10 mouse cellular contexts compared by ENCODE assay signal in genomic region chr5:139546336-139546770, GRCm38 (mm10). TPM values are rescaled to one million over a fixed set of nuclear protein-coding genes. Genes with fewer than 3 reads are reported as not detected.
DNase-seq lines count a peak whose midpoint lies in the region; ATAC-seq and TF ChIP-seq lines count a peak whose summit lies in the region.
"Had no signal": no experiment of that assay in that cellular context is flagged by ENCODE, and none has a peak within 500 bp of the region (broad histone marks: within the 10 kb centered on the region; RNA-seq: fewer than 3 reads in every experiment).

No protein-coding gene starts in this region.

- ATAC-seq in cerebellum, adult (ENCODE audit: insufficient number of reproducible peaks, low FRiP score, low TSS enrichment): no peak
- ATAC-seq in hindbrain, postnatal 0 days: no peak
- no peak for ATAC-seq in neural tube, embryonic 14.5 days (ENCODE audit: low read depth)
- no peak; the same call in 1 of the 2 replicates for ATAC-seq in erythroblast, adult 5-6 weeks (replicated peaks; ENCODE audit: low FRiP score, poor library complexity, severe bottlenecking)

- intact Hi-C loops in left cerebral cortex, postnatal 4 days (cut with DNase I): no loop called here
- intact Hi-C loops in left cerebral cortex, postnatal 25 days (cut with DNase I): no loop called here

- no peaks in the 10 kb centered on the region for H3K27me3 ChIP-seq in cerebellum, adult 2 months (ENCODE audit: control insufficient read depth, insufficient read depth, low read length)
- peaks cover 16% of the 10 kb centered on the region for H3K27me3 ChIP-seq in hindbrain, postnatal 0 days (ENCODE audit: insufficient read depth, low read length)
- peaks cover 21% of the 10 kb centered on the region for H3K27me3 ChIP-seq in neural tube, embryonic 14.5 days (ENCODE audit: control insufficient read depth, insufficient read depth, low read length)

- H3K9ac ChIP-seq in hindbrain, postnatal 0 days (replicated peaks; ENCODE audit: low read length): peak overlapping the region; percentile 51
- peak overlapping the region; percentile 72 for H3K9ac ChIP-seq in neural tube, embryonic 14.5 days (replicated peaks; ENCODE audit: low read depth, low read length)

- 1% methylated on average over 26 of the region's 26 CpGs for WGBS in cerebellum, adult 2 months
- WGBS in hindbrain, postnatal 0 days: 2% methylated on average over 26 of the region's 26 CpGs
- under 1% methylated on average over 26 of the region's 26 CpGs for WGBS in neural tube, embryonic 14.5 days

- H3K36me3 ChIP-seq in hindbrain, postnatal 0 days (ENCODE audit: insufficient read depth, low read length): no peaks in the 10 kb centered on the region
- H3K36me3 ChIP-seq in neural tube, embryonic 14.5 days (ENCODE audit: control insufficient read depth, insufficient read depth, low read length): no peaks in the 10 kb centered on the region

- peak overlapping the region; percentile 99 for H3K27ac ChIP-seq in cerebellum, adult 2 months (ENCODE audit: insufficient read depth, low read length)
- peak overlapping the region; percentile 69 for H3K27ac ChIP-seq in hindbrain, postnatal 0 days
- peak overlapping the region; percentile 89 for H3K27ac ChIP-seq in neural tube, embryonic 14.5 days (ENCODE audit: low read depth, low read length)

- DNase-seq in cerebellum, adult 2 months: peak in 1 of 2 experiments; percentile 78
- peak; percentile 50 for DNase-seq in left cerebral cortex, postnatal 4 days
- DNase-seq in left cerebral cortex, postnatal 25 days (ENCODE audit: low spot score in 2 of 2): no peak
- no peak for DNase-seq in hindbrain, postnatal 0 days (ENCODE audit: low spot score)
- DNase-seq in right cerebral cortex, adult 2 months (ENCODE audit: low spot score in 2 of 2): no peak
- DNase-seq: gastrocnemius, postnatal 25 days; lung, postnatal 4 days had no signal

- no peak for TF ChIP-seq CTCF in cerebellum, adult 2 months (IDR thresholded peaks at IDR 0.05; ENCODE audit: borderline replicate concordance, insufficient read depth, low read depth, low read length)
- TF ChIP-seq CTCF in hindbrain, postnatal 0 days (IDR thresholded peaks at IDR 0.05; ENCODE audit: low read depth): no peak

- H3K9me3 ChIP-seq in hindbrain, postnatal 0 days (ENCODE audit: low read length): no peaks in the 10 kb centered on the region
- H3K9me3 ChIP-seq in neural tube, embryonic 14.5 days (ENCODE audit: control insufficient read depth, low read length): no peaks in the 10 kb centered on the region

- no peak for TF ChIP-seq POLR2A in cerebellum, adult 2 months (IDR thresholded peaks at IDR 0.05; ENCODE audit: borderline replicate concordance, insufficient read depth, low read length)

- peaks cover 3% of the 10 kb centered on the region; the same call in 1 of the 2 replicates for H3K4me1 ChIP-seq in cerebellum, adult 2 months (ENCODE audit: control insufficient read depth, insufficient read depth, low read length)
- H3K4me1 ChIP-seq in hindbrain, postnatal 0 days (ENCODE audit: insufficient read depth, low read length): no peaks in the 10 kb centered on the region
- H3K4me1 ChIP-seq in neural tube, embryonic 14.5 days (ENCODE audit: control insufficient read depth, insufficient read depth, low read length): peaks cover 4% of the 10 kb centered on the region; the same call in 1 of the 2 replicates

- peak overlapping the region; percentile 87 for H3K4me3 ChIP-seq in cerebellum, adult 2 months (replicated peaks; ENCODE audit: insufficient read depth, low read depth, low read length)
- H3K4me3 ChIP-seq in hindbrain, postnatal 0 days (ENCODE audit: low read length): peak overlapping the region; percentile 56
- H3K4me3 ChIP-seq in neural tube, embryonic 14.5 days (ENCODE audit: low read depth, low read length): peak overlapping the region; percentile 48

- H3K4me2 ChIP-seq in hindbrain, postnatal 0 days (ENCODE audit: low read depth, low read length): peak overlapping the region; percentile 53
- H3K4me2 ChIP-seq in neural tube, embryonic 14.5 days (ENCODE audit: low read depth, low read length): peak overlapping the region; percentile 71

RNA-seq across cellular contexts. Expression of gene Uncx, which starts 3.1 kb away (rescaled TPM):
- 38.1 and 38.8 TPM in 2 replicates for polyA plus RNA-seq in cerebellum, adult 2 months (2012; rRNA removed)
- total RNA-seq in left cerebral cortex, postnatal 4 days (2021): under 1 TPM in 1 of 2 experiments, not detected in 1; 0.64 TPM
- total RNA-seq in left cerebral cortex, postnatal 25 days (2021): under 1 TPM in 1 of 2 experiments, not detected in 1; 0.39 TPM
- 31.3 and 47.0 TPM in 2 replicates for total RNA-seq in hindbrain, postnatal 0 days (2014; rRNA removed)
- 30.6 and 34.6 TPM in 2 replicates for polyA plus RNA-seq in hindbrain, postnatal 0 days (2015; fragmentation: Nextera tagmentation; extraction: Ambion mirVana)
- polyA plus RNA-seq in neural tube, embryonic 14.5 days (2014; fragmentation: Nextera tagmentation; extraction: Ambion mirVana): 33.4 and 39.8 TPM in 2 replicates
- not detected in 2 replicates for total RNA-seq in erythroblast, adult 5-6 weeks (2015; ENCODE audit: low replicate concordance)
- total RNA-seq in erythroblast, adult 5-6 weeks (2017; ENCODE audit: low replicate concordance): not detected in 2 replicates
- total RNA-seq: gastrocnemius, postnatal 25 days had no signal

Comparison
In these comparisons a context has a peak if more than half of its experiments do, and no peak if none do; other contexts are left out.
1. RNA of gene Uncx, which starts 3.1 kb away (total RNA-seq): 31.3 to 47.0 TPM in hindbrain, postnatal 0 days; 0.64 TPM in left cerebral cortex, postnatal 4 days, 0.39 TPM in left cerebral cortex, postnatal 25 days and not detected in erythroblast, adult 5-6 weeks; every median in the first group is over 10 times any median in the second.
2. Peak in every context shown above with its lines, with median percentiles within 50 percentile points of each other: H3K27ac ChIP-seq and H3K4me3 ChIP-seq.